Mouse (Mus musculus) thymus, adult 2 months (tissue): ENCODE results near the gene Svip. TPM values are rescaled to one million over a fixed set of nuclear protein-coding genes. Genes with fewer than 3 reads are reported as not detected.

Source experiments
- DNase-seq: peaks from one replicate; pipeline ENCODE4 v3.0.0; 2021
- H3K27ac ChIP-seq: fragments of 200-500 bp; 2 replicates; pipeline ENCODE4 v1.5.1; 2012; ENCODE audit warnings: low read length, control low read depth; ENCODE audit not compliant: control insufficient read depth, insufficient read depth
- H3K27me3 ChIP-seq: fragments of 200-500 bp; 2 replicates; pipeline ENCODE4 v1.6.1; 2012; ENCODE audit warnings: mild to moderate bottlenecking, low read length, moderate library complexity, mixed read lengths; ENCODE audit not compliant: control insufficient read depth, insufficient read depth
- H3K36me3 ChIP-seq: fragments of 200-500 bp; 2 replicates; pipeline ENCODE4 v1.6.1; 2012; ENCODE audit warnings: mild to moderate bottlenecking, low read length, moderate library complexity; ENCODE audit not compliant: control insufficient read depth, insufficient read depth
- H3K4me1 ChIP-seq: fragments of 200-500 bp; replicated peaks from 2 replicates; pipeline ENCODE4 v1.6.1; 2012; ENCODE audit warnings: low read length; ENCODE audit not compliant: control insufficient read depth, insufficient read depth
- H3K4me3 ChIP-seq: fragments of 200-500 bp; 2 replicates; pipeline ENCODE4 v1.5.1; 2012; ENCODE audit warnings: mild to moderate bottlenecking, low read length, control low read depth, moderate library complexity; ENCODE audit not compliant: control insufficient read depth, insufficient read depth
- CTCF ChIP-seq: fragments of 200-500 bp; IDR thresholded peaks from 2 replicates; pipeline ENCODE4 v1.5.1; 2012; ENCODE audit warnings: mild to moderate bottlenecking, control low read depth, low read length, moderate library complexity, borderline replicate concordance; ENCODE audit not compliant: control insufficient read depth, poor library complexity, insufficient read depth; ENCODE audit errors: extremely low read depth
- POLR2A ChIP-seq: fragments of 200-500 bp; IDR thresholded peaks from 2 replicates; pipeline ENCODE4 v1.6.1; 2012; ENCODE audit warnings: mild to moderate bottlenecking, low read length, control low read depth, moderate library complexity; ENCODE audit not compliant: control insufficient read depth, poor library complexity, insufficient read depth; ENCODE audit errors: extremely low read depth
- WGBS: fragments of 180-500 bp; shearing (Covaris S2); methylation state at CpG from one replicate; pipeline ENCODE4 v1.1.7; 2018; 5-methylcytosine and 5-hydroxymethylcytosine counted together
- polyA plus RNA-seq: library from polyadenylated mRNA; depleted of rRNA; stranded (reverse); fragments of >200 nt; gene quantifications from 2 replicates; pipeline ENCODE4 v1.2.3, GENCODE M21; 2012

Svip gene
- polyA plus RNA-seq, 1 experiment = 0.61 TPM

DNA sequence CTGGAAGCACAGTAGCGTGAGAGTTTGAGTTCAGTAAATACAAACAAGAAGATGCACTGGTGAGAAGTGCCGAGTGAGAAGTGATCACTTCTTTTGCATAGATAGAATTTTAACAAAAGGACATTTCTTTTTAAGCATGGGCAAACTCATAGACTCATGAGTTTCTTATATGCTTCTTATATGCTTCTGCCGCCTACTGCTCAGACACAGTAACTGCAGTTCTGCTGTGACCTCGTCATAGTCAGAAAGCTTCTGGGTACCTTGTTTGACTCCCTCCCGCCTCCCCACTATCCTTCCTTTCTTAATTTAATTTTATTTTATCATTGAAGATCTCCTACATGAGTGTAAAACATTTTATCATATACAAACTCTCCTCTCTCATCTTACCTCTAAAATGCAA lies 26.5 kb downstream of the Svip start:
- Histone ChIP-seq H3K4me3 (no peak overlapping the region), H3K36me3 (no peaks in the 10 kb centered on the region), H3K27ac (no peak overlapping the region), H3K27me3 (no peaks in the 10 kb centered on the region), H3K4me1 (no peaks in the 10 kb centered on the region)
- TF ChIP-seq CTCF = no peak
- TF ChIP-seq POLR2A = no peak
- peak; percentile 2 for DNase-seq
- WGBS = 53% methylated on average over 5 of the region's 5 CpGs

DNA sequence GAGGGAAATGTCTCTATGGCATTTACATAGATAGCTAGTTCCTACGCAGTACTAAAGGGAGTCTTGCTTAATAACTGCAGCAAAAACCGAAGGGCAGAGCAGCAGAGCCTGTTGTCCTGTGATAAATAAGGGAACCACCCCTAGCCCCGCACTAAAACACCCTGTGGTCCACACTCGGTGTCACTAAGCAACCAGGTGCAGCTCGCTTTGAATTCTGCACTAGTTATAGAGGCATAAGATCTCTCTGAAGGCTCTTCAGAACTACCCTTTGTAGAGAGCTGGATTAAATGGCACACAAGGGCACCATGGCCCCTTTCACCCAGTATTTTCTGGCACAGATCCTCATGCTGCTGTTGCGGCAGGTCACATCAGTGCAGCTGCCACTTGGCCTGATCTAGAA lies 30.6 kb downstream of the Svip start:
- DNase-seq = no peak

GRCm38 (mm10) chr7:51973526-51973925 lies 32.3 kb downstream of the Svip start:
- Histone ChIP-seq H3K4me3 (no peak overlapping the region), H3K27ac (no peak overlapping the region), H3K27me3 (no peaks in the 10 kb centered on the region), H3K4me1 (no peaks in the 10 kb centered on the region), H3K36me3 (no peaks in the 10 kb centered on the region)
- TF ChIP-seq CTCF (no peak), POLR2A (no peak)
- WGBS = 87% methylated on average over 2 of the region's 2 CpGs
- no peak for DNase-seq

More for the DNA sequence above, 30.6 kb downstream of the Svip start:
- H3K36me3 ChIP-seq = no peaks in the 10 kb centered on the region
- 72% methylated on average over 6 of the region's 6 CpGs for WGBS
- no peaks in the 10 kb centered on the region for H3K27me3 ChIP-seq
- TF ChIP-seq CTCF (no peak), POLR2A (no peak)
- no peaks in the 10 kb centered on the region for H3K4me1 ChIP-seq
- no peak overlapping the region for H3K4me3 ChIP-seq
- no peak overlapping the region for H3K27ac ChIP-seq

GRCm38 (mm10) chr7:51973091-51973490 lies 32.7 kb downstream of the Svip start:
- TF ChIP-seq POLR2A (no peak), CTCF (no peak)
- Histone ChIP-seq H3K27me3 (no peaks in the 10 kb centered on the region), H3K4me1 (no peaks in the 10 kb centered on the region), H3K4me3 (no peak overlapping the region), H3K36me3 (no peaks in the 10 kb centered on the region), H3K27ac (no peak overlapping the region)
- WGBS = 80% methylated on average over 5 of the region's 5 CpGs
- DNase-seq = no peak

- Histone ChIP-seq H3K27me3 (no peaks in the 10 kb centered on the region), H3K4me1 (no peaks in the 10 kb centered on the region), H3K36me3 (no peaks in the 10 kb centered on the region), H3K27ac (no peak overlapping the region), H3K4me3 (no peak overlapping the region)
- TF ChIP-seq CTCF (no peak), POLR2A (no peak)
- peak; percentile 13 for DNase-seq
- 43% methylated on average over 6 of the region's 6 CpGs for WGBS
Measured at GRCm38 (mm10) chr7:51972252-51972855, 33.5 kb downstream of the Svip start.

- no peak for DNase-seq
- Histone ChIP-seq H3K4me3 (no peak overlapping the region), H3K36me3 (no peaks in the 10 kb centered on the region), H3K4me1 (no peaks in the 10 kb centered on the region), H3K27ac (no peak overlapping the region), H3K27me3 (no peaks in the 10 kb centered on the region)
- TF ChIP-seq CTCF (no peak), POLR2A (no peak)
Measured at GRCm38 (mm10) chr7:51969379-51969778, 36.4 kb downstream of the Svip start.

- no peak for DNase-seq
- H3K4me3 ChIP-seq = no peak overlapping the region
- H3K27me3 ChIP-seq = no peaks in the 10 kb centered on the region
Measured at GRCm38 (mm10) chr7:51967581-51967980, 38.2 kb downstream of the Svip start.

More at GRCm38 (mm10) chr7:51967581-51967980, 38.2 kb downstream of the Svip start:
- TF ChIP-seq POLR2A (no peak), CTCF (no peak)
- no peaks in the 10 kb centered on the region for H3K4me1 ChIP-seq
- H3K27ac ChIP-seq = no peak overlapping the region
- 85% methylated on average over 4 of the region's 4 CpGs for WGBS
- H3K36me3 ChIP-seq = no peaks in the 10 kb centered on the region
